Mouse (Mus musculus): ENCODE measurements around the gene Poc1b. TPM values are rescaled to one million over a fixed set of nuclear protein-coding genes. Genes with fewer than 3 reads are reported as not detected.

Poc1b gene
- total and polyA plus RNA-seq, 3 experiments, result 3.6 to 6.7 (median 4.1) TPM

DNA sequence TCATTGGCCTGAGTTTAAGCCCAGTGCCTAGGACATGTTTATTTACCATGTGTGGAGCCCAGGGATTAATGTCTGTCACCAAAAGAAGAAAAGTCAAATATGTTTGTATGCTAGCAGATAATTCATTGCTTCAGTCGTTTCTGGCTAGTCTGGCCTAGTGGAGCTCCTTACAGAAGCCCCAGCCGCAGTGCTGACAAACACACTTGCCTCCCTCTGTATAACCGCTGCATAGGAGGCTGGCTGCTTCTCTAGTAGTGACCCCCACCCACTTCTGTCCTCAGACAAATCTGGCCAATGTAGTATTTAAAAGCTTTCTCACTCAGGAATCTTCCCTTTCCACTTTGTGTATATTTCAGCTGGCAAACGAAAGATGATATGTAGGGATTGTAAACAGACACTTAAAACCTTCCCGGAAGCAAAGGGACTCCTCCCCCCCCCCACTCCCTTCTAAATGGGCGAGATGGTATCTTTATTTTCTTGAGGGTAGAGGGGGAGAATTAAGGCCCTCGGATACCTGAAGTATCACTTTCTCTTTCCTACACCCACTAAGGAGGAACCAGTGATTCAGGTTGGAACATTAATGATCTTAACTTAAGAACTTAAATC lies 137.9 kb downstream of the Poc1b start:
- Histone ChIP-seq H3K79me2 (replicated peaks; ENCODE audit: control insufficient read depth, insufficient read depth, low read length) (no peaks in the 10 kb centered on the region), H3K27me3 (ENCODE audit: control insufficient read depth, insufficient read depth, low read length) (no peaks in the 10 kb centered on the region), H3K36me3 (ENCODE audit: control insufficient read depth, insufficient read depth, low read length) (no peaks in the 10 kb centered on the region), H3K4me1 (ENCODE audit: control insufficient read depth, insufficient read depth, low read length) (no peaks in the 10 kb centered on the region), H3K9ac (ENCODE audit: low read depth, low read length) (no peak overlapping the region), H3K27ac (no peak overlapping the region), H3K4me3 (no peak overlapping the region)
- intact Hi-C loops (cut with DNase I), result no loop called here
- 60% methylated on average over 7 of the region's 7 CpGs for WGBS
- TF ChIP-seq CTCF (IDR thresholded peaks at IDR 0.05), result no peak
- no peak for TF ChIP-seq POLR2A (IDR thresholded peaks at IDR 0.05; ENCODE audit: insufficient read depth, low read depth, low read length)
- no peak for TF ChIP-seq EP300 (IDR thresholded peaks at IDR 0.05; ENCODE audit: insufficient read depth, low read depth, low read length)
- DNase-seq, result no peak

DNA sequence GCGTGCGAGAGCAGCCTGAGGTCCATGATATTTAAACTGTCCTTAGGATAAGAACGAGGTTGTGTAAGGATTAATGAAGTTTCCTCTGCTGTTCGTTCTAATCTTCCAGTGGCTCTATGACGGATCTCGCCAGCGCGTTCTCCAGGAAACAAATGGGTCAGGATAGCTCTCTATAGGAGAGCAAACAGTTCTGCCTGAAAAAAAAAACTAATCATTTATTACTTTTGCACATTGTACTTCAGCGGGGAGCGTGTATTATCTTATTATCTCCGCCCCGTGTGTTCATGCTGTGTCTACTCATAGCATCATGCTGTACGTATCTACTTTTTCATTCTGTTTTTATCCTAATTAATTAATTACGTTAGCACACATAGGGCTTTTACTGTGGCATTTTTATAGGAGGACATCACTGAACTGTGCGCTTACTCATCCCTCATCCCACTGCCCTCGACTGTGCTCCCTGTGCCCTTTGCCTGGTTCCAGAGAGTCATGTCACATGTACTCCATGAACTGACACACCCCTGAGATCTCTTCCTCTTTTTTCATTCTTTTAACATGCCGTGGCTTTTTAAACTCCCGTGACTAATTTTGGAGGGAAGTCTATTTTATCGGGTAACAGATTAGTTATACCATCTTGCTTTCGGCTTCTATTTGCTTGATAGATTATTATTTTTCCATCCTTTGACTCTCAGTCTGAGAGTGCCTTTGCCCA lies 140.1 kb downstream of the Poc1b start:
- DNase-seq, result no peak
- intact Hi-C loops (cut with DNase I), result no loop called here
- no peak overlapping the region for H3K4me3 ChIP-seq
- 85% methylated on average over 20 of the region's 20 CpGs for WGBS
- H3K27ac ChIP-seq, result no peak overlapping the region
- H3K36me3 ChIP-seq (ENCODE audit: control insufficient read depth, insufficient read depth, low read length), result no peaks in the 10 kb centered on the region
- H3K27me3 ChIP-seq (ENCODE audit: control insufficient read depth, insufficient read depth, low read length), result no peaks in the 10 kb centered on the region
- H3K79me2 ChIP-seq (replicated peaks; ENCODE audit: control insufficient read depth, insufficient read depth, low read length), result no peaks in the 10 kb centered on the region
- peaks cover 2% of the 10 kb centered on the region; the same call in 1 of the 2 replicates for H3K4me1 ChIP-seq (ENCODE audit: control insufficient read depth, insufficient read depth, low read length)
- H3K9ac ChIP-seq (ENCODE audit: low read depth, low read length), result no peak overlapping the region
- no peak for TF ChIP-seq CTCF (IDR thresholded peaks at IDR 0.05)
- no peak for TF ChIP-seq POLR2A (IDR thresholded peaks at IDR 0.05; ENCODE audit: insufficient read depth, low read depth, low read length)
- no peak for TF ChIP-seq EP300 (IDR thresholded peaks at IDR 0.05; ENCODE audit: insufficient read depth, low read depth, low read length)

Other genes with a start within 250 kb of the Poc1b start
- gene Atp2b1, start 192.6 kb upstream of the Poc1b start, total RNA-seq (2021), result 10 to 100 TPM; 64.6 to 74.4 TPM
- 15.1 and 28.2 TPM in 2 replicates for gene Atp2b1, start 192.6 kb upstream of the Poc1b start, polyA plus RNA-seq (2012; rRNA removed)
- gene Galnt4, start 1.1 kb downstream of the Poc1b start, total RNA-seq (2021), result 1 to 10 TPM; 2.3 to 2.6 TPM
- gene Galnt4, start 1.1 kb downstream of the Poc1b start, polyA plus RNA-seq (2012; rRNA removed), result 0.88 and 1.2 TPM in 2 replicates
- not detected for gene Phxr2, start 19.3 kb downstream of the Poc1b start, total RNA-seq (2021)
- gene Phxr2, start 19.3 kb downstream of the Poc1b start, polyA plus RNA-seq (2012; rRNA removed), result not detected in 2 replicates
- gene Dusp6, start 156.2 kb downstream of the Poc1b start, total RNA-seq (2021), result 10 to 100 TPM; 15.8 to 21.4 TPM
- gene Dusp6, start 156.2 kb downstream of the Poc1b start, polyA plus RNA-seq (2012; rRNA removed), result 24.8 and 25.6 TPM in 2 replicates